Mouse (Mus musculus) retina, postnatal 7 days (tissue): ENCODE results near the gene Atp2b4.

Experiments used
- DNase-seq: peaks from one replicate; pipeline ENCODE4 v3.0.0-alpha.2; 2012; ENCODE audit warnings: low read depth, low spot score

Gene Atp2b4

DNA sequence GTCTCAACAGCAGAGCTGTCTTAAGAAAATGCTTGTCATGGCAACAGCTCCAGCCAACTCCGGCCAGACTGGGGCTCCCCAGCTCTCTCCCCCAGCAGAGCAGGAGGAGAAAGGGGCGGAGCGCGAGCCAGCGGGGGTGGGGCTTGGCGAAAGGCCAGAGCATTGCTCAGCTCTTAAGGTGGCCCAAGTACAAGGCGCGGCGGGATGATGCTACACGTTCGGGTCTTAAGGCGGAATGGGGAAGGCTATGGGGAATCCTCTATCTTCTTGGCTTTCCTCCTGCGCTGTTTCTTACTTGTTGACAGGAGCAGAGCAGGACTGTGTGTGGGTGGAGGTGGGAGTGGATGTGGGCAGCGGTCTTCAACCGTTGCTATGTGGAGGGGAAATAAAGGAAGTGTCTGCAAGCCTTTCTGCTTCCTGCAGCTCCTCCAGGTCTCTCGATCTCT is at the start of gene Atp2b4:
Atp2b4 (minus strand) TSS at position 94 of the 446 bp plus-strand sequence.
- DNase-seq, result peak; percentile 70

- no peak for DNase-seq
Measured at GRCm38 (mm10) chr1:133844734-133845133, 43.9 kb upstream of the Atp2b4 start.

- no peak for DNase-seq
Measured at GRCm38 (mm10) chr1:133843900-133844299, 43.1 kb upstream of the Atp2b4 start.

DNA sequence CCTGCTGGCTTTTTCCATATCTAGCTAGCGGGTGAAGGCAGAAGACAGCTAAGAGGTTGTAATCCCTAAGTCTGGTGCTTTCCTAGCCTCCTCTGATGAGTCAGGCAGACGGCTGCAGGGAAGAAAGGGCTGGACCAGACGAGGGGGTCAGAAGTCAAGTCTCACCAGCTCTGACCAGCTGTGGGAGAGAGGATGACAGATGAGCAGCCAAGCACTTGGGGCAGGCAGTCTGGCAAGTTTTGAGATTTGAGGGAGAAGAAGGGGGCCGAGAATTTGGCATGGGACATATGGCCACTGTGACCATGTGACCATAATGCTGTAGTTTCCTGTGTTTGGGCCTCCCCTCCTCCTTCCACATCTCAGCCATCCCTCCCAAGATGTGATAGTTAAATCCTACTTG is 42.5 kb upstream of the Atp2b4 start:
- DNase-seq, result no peak

GRCm38 (mm10) chr1:133842074-133842725 is 41.4 kb upstream of the Atp2b4 start:
- no peak for DNase-seq

DNA sequence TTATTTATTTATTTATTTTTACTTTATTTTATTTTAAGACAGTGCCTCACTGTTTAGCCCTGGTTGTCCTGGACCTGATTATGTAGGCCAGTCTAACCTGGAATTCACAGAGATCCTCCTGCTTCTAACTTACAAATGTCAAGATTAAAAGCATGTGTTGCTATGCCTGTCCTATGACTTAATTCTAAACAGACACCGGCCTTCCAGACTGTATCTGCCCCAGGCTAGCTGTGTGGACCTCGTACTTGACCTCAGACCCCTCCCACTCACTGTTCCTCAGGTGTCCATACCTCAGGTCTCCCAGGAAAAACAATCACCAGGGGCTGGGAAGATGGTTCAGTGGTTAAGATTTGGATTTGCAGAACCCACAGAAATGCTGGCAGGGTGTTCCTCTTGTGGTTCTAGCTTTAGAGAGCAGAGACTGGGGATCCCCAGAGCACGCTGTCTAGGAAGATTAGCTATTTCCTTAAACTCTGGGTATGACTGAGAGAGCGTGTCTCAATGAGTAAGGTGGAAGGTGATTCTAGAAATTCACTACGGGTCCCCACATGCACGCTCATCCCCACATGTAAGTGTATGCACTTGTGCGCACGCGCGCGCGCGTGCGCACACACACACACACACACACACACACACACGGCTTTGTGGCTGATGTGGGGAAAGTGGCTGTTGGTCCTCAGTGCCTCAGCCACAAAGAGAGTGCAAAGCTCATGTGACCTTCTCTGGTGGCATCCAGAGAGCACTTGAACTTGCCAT is 40.5 kb upstream of the Atp2b4 start:
- DNase-seq, result no peak

DNA sequence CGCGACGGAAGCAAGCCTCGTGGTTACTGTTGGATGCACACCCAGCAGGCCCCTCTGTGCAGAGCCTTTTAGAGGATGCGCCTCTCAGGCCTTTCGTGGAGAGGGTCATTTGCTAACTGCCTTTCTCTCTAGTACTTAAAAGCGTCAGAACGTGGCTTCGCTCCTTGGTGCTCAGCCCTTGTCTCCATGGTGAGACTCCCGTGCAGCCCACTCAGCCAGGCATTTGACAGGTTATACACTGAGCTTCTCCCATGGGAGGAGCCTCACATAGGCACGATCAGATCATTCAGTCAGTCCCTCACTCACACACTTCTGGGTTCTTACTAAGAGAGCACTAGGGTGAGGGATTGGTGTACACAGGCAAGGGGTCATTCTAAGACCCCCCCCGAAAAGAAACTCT is 39.7 kb upstream of the Atp2b4 start:
- no peak for DNase-seq

- no peak for DNase-seq
Measured at GRCm38 (mm10) chr1:133834309-133834708, 33.5 kb upstream of the Atp2b4 start.

DNA sequence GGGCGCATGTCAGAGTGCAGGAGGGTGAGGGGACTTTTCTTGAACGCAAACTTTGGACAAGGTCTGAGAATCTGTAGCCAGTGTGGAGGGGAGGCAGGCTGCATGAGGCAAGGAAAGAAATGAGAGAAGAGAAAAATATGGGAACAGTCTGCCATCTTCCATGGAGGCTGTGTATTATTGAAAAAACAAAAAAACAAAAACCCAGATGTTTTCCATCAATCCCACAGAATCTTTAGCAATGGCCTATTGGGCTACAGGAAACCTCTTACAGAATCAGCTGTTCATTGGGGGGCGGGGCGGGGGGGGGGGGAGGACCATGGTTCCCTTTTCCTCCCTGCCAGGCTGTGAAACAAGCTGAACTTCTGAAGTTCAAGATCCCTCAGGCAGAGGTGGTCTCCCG is 31.9 kb upstream of the Atp2b4 start:
- no peak for DNase-seq

DNA sequence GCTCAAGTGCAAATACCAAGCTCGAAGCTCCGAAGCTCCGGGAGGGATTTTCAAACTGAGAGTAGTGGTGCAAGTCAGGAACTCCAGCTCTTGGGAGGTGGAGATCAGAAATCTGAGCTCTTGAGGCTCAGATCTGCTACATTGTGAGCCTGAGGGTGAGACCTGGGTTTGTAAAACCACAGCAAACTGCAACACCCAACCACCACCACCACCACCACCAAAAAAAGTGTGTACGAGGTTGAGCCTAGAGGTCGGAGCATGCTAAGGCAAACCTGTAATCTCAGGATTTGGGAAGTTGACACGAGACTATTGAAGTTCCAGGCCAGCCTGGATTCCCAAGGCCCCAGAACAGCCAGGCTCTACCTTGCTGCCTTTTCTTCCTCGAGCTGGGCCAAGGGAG is 25.4 kb upstream of the Atp2b4 start:
- DNase-seq, result no peak

DNA sequence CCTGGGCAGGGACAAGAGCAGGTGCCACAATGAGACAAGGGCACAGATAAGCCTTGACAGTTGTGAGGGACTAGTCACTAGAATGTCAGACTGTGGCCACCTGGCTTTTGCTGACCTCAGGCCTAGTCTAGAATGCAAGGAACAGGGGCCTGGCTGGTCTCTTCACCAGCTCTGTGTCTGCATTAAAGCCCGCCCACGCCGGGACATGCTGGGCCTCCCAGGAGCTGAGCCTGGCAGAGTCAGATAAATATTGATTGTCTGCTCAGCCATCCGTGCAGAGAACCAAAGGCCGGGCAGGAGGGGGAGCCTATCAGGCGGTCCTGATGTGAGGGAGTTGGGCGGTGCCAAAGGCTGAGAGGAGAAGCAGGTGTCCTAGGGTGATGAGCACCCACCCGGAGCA is 24.7 kb upstream of the Atp2b4 start:
- DNase-seq, result no peak

DNA sequence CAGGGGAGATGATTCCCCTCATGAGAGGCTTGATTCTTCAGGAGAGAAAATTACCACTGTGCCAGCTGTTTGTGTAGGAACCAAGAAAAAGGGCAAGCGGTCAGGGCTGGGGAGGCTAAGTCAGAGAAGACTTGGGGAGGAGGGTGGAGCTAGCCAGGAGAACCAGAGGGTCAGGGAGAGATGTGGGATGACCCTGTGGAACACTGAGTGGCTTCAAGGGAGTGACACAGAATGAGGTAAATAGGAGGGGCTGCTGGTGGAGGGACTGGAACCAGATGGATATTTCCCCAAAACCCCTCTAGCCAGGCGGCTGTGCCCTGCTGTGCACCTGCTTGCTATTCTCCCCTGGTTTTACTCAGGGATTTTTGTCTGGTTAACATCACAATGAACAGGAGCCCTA is 24.3 kb upstream of the Atp2b4 start:
- no peak for DNase-seq

GRCm38 (mm10) chr1:133821144-133821543 is 20.3 kb upstream of the Atp2b4 start:
- DNase-seq, result no peak

- DNase-seq, result no peak
Measured at GRCm38 (mm10) chr1:133820100-133820499, 19.3 kb upstream of the Atp2b4 start.

- DNase-seq, result no peak
Measured at GRCm38 (mm10) chr1:133818531-133818930, 17.7 kb upstream of the Atp2b4 start.

DNA sequence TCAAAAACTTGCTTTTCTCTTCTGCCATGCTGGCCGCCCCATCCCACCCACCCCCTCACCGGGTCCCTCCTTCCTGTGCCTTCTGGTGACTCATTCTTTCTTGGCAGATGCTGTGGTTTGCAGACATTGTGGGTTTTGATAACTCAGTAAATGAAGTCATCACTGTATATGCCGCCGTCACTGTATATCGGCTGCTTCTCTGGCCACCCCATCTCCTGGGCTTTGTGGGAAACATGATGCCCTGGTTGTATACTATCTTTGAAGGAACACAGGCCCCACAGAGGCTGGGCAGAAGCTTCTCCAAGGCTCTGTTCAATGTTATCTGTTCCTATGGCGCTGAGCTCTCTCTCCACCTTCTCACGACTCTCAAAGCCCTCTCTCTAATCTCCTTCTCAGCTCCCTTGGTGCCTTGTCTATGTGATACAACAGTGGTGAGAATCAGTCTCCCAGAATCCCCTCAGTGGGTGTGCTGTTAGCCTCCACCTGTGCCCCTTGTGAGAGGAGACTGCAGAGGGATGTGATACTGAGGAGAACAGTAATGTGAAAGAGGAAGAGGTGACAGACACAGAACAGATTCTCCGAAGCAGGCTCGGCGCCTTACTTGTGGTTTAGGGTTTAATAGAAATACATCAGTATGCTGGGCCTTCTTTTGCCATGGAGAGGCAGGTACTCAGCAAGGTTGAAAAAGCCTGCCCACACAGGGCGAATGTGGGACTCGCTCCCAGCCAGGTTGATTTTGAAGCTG is 15.1 kb upstream of the Atp2b4 start:
- DNase-seq, result no peak

- DNase-seq, result no peak
Measured at GRCm38 (mm10) chr1:133809376-133809775, 8.5 kb upstream of the Atp2b4 start.

DNA sequence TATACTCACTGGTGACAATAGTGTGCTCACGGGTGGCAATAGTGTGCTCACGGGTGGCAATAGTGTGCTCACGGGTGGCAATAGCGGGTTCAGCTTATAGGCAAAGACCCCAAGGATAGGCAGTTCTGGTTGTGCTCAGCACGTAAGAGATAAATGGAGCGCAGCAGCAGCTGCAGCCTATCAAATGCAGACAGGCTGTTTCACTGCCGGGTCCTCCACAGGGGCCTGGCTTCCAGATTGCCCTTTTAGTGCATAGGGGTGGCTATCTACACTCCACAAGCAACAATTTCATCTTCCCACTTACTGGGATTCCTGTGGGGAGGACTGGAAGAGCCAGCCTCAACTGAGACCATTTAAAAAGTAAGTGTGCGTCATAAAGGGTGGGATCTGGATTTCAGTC is 7.2 kb upstream of the Atp2b4 start:
- no peak for DNase-seq

DNA sequence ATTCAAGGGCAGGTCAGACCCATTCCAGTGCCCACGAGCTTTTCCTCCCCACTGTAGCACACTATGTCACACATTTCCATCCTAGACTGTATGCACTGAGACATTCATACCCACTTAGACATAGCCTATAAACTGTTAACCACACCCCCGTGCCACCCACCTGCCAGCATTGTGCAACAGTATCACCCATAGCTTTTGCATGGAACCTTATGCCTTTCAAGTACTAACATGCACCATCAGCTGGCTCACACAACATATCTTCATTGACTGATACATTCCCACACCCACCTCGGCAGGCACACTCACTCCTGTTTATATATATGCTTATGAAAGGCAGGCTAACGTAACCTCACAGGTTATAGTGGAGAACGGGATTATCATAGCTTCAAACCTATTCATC is 902 bp upstream of the Atp2b4 start:
- no peak for DNase-seq

DNA sequence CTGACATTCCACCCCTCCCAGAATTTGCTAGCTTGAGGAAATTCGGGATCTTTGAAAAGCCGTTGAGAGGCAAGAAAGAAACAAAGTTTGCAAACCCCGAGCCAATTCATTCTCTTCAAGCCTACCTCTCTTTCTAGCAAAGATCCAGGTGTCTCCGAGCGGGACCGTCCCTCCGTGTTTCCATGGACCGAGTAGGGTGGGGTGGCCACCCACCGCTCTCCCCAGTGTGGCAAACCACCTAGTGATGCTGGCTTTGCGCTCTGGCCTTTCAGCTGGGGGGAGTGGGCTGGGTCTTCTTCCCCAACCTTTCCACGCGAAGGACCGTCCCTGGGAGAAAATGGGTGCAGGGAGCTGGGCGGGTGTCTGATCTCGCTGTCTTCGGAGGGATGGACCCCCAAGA is 329 bp downstream of the Atp2b4 start:
- DNase-seq, result no peak

DNA sequence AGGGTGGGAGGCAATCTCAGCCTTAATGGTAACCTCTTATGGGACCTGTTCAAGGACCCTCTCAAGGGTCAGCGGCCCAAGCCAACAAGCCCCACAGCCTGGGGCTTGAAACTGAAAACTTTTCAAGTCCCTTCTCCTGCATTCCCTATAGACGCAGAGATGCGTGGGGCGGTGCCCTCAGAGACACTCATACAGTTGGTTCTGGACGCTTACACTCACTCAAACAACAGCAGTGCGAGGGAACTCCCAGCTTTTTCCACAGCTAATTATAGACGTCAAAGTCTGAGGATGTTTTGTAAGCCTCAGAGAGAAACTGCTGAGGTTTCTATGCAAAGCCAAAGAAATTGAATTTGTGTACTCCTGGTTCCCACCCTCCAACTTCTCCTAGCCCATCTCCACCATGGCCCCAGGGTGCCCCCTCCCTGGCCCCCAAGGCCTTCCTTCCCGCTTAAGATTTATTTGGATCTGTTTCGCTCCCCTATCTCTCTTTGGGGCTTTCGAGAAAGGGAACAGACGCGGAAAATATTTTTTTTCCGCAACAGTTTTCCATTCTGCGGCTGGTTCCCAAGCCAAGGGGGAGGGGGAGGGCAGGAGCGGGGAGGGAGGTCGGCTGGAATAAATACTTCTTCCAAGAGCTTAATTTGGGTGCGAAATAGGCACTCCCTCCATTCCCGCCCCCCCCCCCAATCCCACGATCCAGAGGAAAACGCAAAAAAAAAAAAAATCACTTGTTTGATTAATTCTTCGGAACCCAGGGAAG is 975 bp downstream of the Atp2b4 start:
- DNase-seq, result no peak
